Mouse (Mus musculus): ENCODE results near the gene Lclat1. TPM values are rescaled to one million over a fixed set of nuclear protein-coding genes. Genes with fewer than 3 reads are reported as not detected.
"Not testable (repeated sequence)": the region's sequence is repeated elsewhere in the genome, so short reads cannot be mapped to it uniquely, and the experiment has no call there.

Gene Lclat1
- polyA plus RNA-seq, 1 experiment from 2014 or later: 24.9 TPM

DNA sequence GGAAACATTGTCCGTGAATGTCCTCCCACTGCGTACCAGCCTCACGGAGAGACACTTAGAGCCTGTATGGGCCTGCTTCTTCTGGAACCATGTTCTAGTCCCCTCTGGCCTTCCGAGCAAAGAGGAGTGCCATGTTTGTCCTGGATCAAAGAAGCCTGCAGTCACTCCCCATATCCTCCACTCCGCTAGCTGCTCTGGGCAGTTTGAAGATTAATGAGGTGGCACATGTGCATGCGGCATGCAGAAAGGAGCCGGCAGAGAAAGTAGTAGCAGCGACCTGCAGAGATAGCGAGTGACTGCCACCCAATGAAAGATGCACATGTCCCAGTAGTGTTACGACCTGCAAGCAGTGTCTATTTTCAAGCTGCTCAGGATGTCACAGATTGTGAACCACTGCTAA lies 167.3 kb downstream of the Lclat1 start:
- no peak overlapping the region for H3K9ac ChIP-seq (ENCODE audit: low read depth, low read length)
- no peak overlapping the region for H3K4me2 ChIP-seq (replicated peaks; ENCODE audit: low read depth, low read length)
- no peak overlapping the region for H3K27ac ChIP-seq (ENCODE audit: low read depth, low read length)
- peak; percentile 54; the same call in 1 of the 2 replicates for ATAC-seq (ENCODE audit: low FRiP score, low TSS enrichment)
- H3K9me3 ChIP-seq (ENCODE audit: control insufficient read depth, low read length): no peaks in the 10 kb centered on the region
- peaks cover 3% of the 10 kb centered on the region; the same call in 1 of the 2 replicates for H3K4me1 ChIP-seq (ENCODE audit: control insufficient read depth, insufficient read depth, low read length)
- H3K27me3 ChIP-seq (ENCODE audit: control insufficient read depth, insufficient read depth, low read length): no peaks in the 10 kb centered on the region
- H3K4me3 ChIP-seq (ENCODE audit: low read length): no peak overlapping the region
- H3K36me3 ChIP-seq (ENCODE audit: control insufficient read depth, insufficient read depth, low read length): no peaks in the 10 kb centered on the region
- WGBS: 47% methylated on average over 10 of the region's 10 CpGs

GRCm38 (mm10) chr17:73277770-73278169 lies 170.0 kb downstream of the Lclat1 start:
- Histone ChIP-seq H3K36me3 (ENCODE audit: control insufficient read depth, insufficient read depth, low read length) (no peaks in the 10 kb centered on the region), H3K4me1 (ENCODE audit: control insufficient read depth, insufficient read depth, low read length) (peaks cover 3% of the 10 kb centered on the region; the same call in 1 of the 2 replicates), H3K9me3 (ENCODE audit: control insufficient read depth, low read length) (no peaks in the 10 kb centered on the region), H3K27me3 (ENCODE audit: control insufficient read depth, insufficient read depth, low read length) (no peaks in the 10 kb centered on the region), H3K9ac (ENCODE audit: low read depth, low read length) (no peak overlapping the region), H3K4me2 (replicated peaks; ENCODE audit: low read depth, low read length) (no peak overlapping the region), H3K27ac (ENCODE audit: low read depth, low read length) (no peak overlapping the region), H3K4me3 (ENCODE audit: low read length) (no peak overlapping the region)
- ATAC-seq (ENCODE audit: low FRiP score, low TSS enrichment): no peak
- WGBS: 93% methylated on average over 4 of the region's 4 CpGs

DNA sequence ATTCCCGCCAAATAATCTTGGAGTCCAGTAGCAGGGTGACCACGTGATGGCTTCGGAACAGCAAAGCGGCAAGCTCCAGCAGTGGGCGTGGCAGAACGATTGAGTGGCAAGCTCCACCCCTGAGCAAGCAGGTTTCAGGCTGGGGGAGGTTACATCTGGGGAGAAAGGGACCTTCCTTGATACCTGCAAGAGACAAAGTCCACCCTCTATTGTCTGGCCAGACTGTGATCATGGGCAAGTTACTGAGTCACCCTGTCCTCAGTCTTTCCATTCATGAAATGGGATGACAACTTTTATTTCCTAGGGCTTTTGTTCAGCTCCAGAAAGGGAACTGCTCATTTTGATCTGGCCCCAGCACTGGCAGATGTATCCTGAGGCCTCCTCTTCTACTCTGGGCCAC lies 174.9 kb downstream of the Lclat1 start:
- ATAC-seq (ENCODE audit: low FRiP score, low TSS enrichment); H3K27ac ChIP-seq (ENCODE audit: low read depth, low read length); H3K4me3 ChIP-seq (ENCODE audit: low read length); H3K9me3 ChIP-seq (ENCODE audit: control insufficient read depth, low read length); H3K9ac ChIP-seq (ENCODE audit: low read depth, low read length); H3K4me1 ChIP-seq (ENCODE audit: control insufficient read depth, insufficient read depth, low read length); H3K36me3 ChIP-seq (ENCODE audit: control insufficient read depth, insufficient read depth, low read length); H3K4me2 ChIP-seq (replicated peaks; ENCODE audit: low read depth, low read length); H3K27me3 ChIP-seq (ENCODE audit: control insufficient read depth, insufficient read depth, low read length): not testable (repeated sequence)
- 40% methylated on average over 6 of the region's 6 CpGs for WGBS

GRCm38 (mm10) chr17:73284301-73284700 lies 176.5 kb downstream of the Lclat1 start:
- no peak overlapping the region for H3K27ac ChIP-seq (ENCODE audit: low read depth, low read length)
- no peaks in the 10 kb centered on the region for H3K9me3 ChIP-seq (ENCODE audit: control insufficient read depth, low read length)
- no peaks in the 10 kb centered on the region for H3K27me3 ChIP-seq (ENCODE audit: control insufficient read depth, insufficient read depth, low read length)
- H3K36me3 ChIP-seq (ENCODE audit: control insufficient read depth, insufficient read depth, low read length): no peaks in the 10 kb centered on the region
- H3K9ac ChIP-seq (ENCODE audit: low read depth, low read length): no peak overlapping the region
- ATAC-seq (ENCODE audit: low FRiP score, low TSS enrichment): no peak
- no peak overlapping the region for H3K4me3 ChIP-seq (ENCODE audit: low read length)
- no peak overlapping the region for H3K4me2 ChIP-seq (replicated peaks; ENCODE audit: low read depth, low read length)
- 30% methylated on average over 2 of the region's 2 CpGs for WGBS
- H3K4me1 ChIP-seq (ENCODE audit: control insufficient read depth, insufficient read depth, low read length): no peaks in the 10 kb centered on the region

Other genes starting within 250 kb of the Lclat1 start
- gene Lbh, start 189.7 kb upstream of the Lclat1 start, polyA plus RNA-seq (2014; fragmentation: Nextera tagmentation; extraction: Ambion mirVana): 10.5 and 14.2 TPM in 2 replicates

All from kidney, embryonic 14.5 days (tissue).